Mouse (Mus musculus): ENCODE data around the gene Sbpl.

Sbpl gene

GRCm38 (mm10) chr17:23955174-23955573, at the start of gene Sbpl:
TSS of gene Sbpl (minus strand) at chr17:23955274.
- DNase-seq: no peak

DNA sequence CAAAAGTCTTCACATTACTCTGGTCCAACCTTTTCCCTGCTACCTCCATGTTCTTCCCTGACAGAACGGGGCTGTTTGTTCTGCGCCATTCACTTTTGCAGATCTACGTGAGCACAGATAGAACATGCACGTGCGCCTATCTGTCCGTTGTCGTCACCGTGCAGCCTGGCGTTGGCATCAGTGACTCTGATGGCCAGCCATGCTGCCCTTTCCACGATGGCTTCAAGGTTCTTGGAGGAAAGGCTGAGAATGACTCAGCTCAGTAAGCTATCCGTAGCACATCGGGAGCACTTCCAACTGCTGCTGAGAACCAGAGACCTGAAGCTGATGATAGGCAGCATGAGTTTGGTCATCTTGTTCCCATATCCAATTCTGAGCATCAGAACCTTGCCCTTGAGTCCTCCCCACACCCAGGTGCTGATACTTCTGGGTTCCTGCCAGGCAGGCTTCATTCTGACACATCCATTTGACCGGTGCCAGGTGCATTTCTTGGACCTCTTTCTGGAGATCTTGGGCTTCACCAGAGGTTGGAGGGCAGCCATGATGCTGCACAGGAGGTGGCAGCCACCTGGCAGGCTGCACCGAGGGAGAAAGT, 49.1 kb upstream of the Sbpl start:
- peak; percentile 31 for DNase-seq

DNA sequence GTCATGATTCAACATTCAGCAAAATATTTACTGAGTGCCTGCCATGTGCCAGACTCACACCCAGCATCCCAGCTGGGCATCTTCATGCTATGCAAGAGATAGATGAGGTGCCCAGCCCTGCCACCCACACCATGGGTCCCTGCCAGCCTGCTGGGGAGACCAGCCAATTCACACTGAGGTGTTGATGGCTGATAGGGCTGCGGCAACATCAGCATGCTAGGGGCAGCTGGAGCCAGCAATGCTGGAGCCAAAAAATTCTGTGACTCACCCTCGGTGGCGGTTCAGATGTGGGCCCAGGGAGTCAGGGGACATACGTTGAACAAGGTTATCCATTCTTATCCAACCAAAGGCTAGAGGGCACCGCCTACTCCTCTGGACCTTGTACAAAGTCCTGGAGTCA, 45.3 kb upstream of the Sbpl start:
- no peak for DNase-seq

GRCm38 (mm10) chr17:23998383-23998782, 43.3 kb upstream of the Sbpl start:
- no peak for DNase-seq

- no peak for DNase-seq
Observed at GRCm38 (mm10) chr17:23997901-23998300, 42.8 kb upstream of the Sbpl start, which contains the start of gene Prss22. TSS of gene Prss22 (minus strand) at chr17:23998100.

GRCm38 (mm10) chr17:23995421-23995820, 40.3 kb upstream of the Sbpl start:
- DNase-seq: no peak

- no peak for DNase-seq
Observed at GRCm38 (mm10) chr17:23994667-23995066, 39.6 kb upstream of the Sbpl start.

GRCm38 (mm10) chr17:23993559-23994428, 38.7 kb upstream of the Sbpl start:
- DNase-seq: peak; percentile 78

GRCm38 (mm10) chr17:23992789-23993553, 37.9 kb upstream of the Sbpl start:
- no peak for DNase-seq

DNA sequence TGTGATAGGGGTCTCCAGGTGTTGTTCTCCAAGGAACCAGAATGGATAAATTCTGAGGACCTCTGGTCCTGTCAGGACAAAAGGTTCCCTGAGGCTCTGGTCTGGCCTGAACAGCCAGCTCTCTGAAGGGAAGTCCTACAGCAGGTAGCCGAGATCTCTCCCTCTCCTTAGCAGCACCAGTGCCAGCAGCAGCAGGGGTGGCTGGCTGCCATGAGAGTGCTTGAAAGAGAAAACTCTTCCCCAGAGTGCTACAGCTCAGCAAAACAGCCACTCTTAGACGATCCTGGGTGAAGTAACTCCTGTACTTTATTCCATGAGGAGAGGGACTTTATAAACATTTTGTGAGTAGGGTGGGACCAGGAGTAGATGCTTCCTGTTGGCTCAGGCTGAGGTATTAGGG, 34.7 kb upstream of the Sbpl start:
- DNase-seq: no peak

GRCm38 (mm10) chr17:23984989-23985388, 29.9 kb upstream of the Sbpl start:
- DNase-seq: no peak

GRCm38 (mm10) chr17:23982912-23983311, 27.8 kb upstream of the Sbpl start:
- no peak for DNase-seq

DNA sequence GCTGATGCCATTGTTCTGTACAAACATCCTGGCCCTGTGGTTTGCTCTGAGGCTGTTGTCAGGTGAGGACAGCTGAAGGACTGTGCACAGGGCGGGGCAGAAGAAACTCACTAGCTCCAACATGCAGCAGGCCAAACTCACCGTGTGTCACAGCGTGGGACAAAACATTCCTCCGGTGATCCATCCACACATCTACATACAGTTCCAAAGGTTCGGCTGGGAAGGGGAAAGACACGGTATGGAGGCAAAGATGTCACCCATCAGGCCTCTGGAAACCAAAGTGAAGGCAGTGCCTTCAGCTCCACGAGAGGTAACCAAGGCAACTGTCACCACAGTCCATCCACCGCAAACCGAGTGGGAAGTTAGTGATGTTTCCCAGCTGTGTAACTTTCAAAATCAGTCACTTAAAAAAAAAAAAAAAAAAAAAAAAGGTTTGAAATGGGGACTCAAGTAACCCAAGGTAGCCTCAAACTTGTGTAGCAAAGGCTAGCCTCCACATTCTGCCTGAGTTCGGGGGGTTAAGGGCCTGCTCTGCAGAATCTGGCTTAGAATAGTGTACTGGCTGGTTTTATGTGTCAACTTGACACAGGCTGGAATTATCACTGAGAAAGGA, 25.3 kb upstream of the Sbpl start, which contains the start of gene Prss30:
Gene Prss30 (minus strand): TSS at position 270 of the 613 bp plus-strand sequence.
- DNase-seq: no peak

DNA sequence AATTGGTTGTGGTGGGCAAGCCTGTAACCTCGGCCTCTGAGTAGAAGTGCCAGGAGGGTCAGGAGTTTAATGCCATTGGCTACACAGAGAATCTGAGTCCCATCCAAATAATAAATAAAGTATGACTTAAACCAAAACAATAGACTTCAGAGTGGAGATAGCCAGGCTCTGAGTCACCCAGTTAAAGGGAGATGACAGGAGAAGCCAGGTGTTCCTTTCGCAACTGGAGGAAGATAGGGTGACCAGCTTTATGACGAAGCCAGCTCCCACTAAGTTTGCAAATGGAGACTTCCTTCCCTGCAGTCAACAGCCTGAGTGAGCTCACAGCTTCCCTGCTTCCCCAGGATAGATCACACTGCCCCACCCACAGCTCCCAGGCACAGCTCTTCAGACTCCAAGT, 24.4 kb upstream of the Sbpl start:
- no peak for DNase-seq

- no peak for DNase-seq
Observed at GRCm38 (mm10) chr17:23976665-23977064, 21.6 kb upstream of the Sbpl start.

GRCm38 (mm10) chr17:23971315-23971714, 16.2 kb upstream of the Sbpl start:
- no peak for DNase-seq

DNA sequence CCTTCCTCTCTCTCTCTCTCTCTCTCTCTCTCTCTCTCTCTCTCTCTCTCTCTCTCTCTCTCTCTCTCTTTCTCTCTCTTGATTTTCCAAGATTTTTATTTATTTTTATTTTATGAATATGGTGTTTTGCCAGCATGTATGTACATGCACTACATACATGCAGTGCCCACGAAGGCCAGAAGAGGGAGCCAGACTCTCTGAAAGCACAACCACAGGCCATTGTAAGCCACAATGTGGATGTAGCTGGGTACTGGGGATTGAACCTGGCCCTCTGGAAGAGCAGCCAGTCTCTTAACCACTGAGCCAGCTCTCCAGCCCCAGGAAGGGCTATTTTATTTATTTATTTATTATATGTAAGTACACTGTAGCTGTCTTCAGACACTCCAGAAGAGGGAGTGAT, 14.2 kb upstream of the Sbpl start:
- DNase-seq: peak; percentile 43

DNA sequence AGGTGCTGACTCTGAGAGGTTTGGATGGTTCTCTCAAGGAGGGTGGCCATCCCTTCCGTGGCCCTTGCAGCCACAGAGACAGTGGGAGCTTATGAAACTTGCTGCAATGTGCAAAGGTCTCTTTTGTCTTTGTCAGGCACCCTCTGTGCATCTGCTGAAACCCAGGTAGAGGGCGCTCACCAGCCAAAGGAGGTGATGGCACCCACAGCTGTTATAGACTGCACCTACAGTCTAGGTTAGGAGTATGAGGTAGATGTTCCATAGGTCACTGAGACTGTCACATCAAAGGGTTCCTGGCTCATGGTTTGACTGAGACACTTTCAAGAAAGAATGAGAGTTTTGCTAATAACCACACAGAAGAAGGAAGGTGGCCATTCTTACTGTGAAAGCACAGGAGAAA, 13.7 kb upstream of the Sbpl start:
- DNase-seq: no peak

- DNase-seq: no peak
Observed at GRCm38 (mm10) chr17:23966658-23967401, 11.8 kb upstream of the Sbpl start.

GRCm38 (mm10) chr17:23965805-23966425, 10.8 kb upstream of the Sbpl start:
- peak; percentile 24 for DNase-seq

DNA sequence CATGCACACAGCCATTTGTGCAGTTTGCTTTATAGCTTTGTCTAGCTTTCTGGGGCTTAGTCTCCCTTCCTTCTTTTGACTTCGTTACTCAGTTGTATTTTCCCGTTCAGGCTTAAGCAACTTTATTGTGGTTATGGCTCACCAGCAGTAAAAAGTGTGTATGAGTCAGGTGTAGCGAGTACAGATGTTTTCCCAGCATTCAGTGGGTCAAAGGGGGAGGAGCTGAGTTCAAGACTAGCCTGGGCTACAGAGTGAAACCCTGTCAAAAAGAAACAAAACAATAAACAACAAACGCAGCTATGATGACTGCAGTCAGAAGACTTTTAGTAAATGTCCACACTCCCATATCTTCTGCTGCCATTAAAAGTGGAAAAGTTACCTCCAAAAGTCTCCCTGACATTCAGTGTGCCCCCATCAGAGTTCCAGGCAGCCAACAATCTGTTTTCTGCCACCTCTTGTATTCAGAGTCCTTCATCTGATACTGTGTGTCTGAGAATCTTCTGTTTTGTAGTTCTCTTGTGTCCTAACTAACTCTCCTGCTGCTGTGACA, 6.6 kb upstream of the Sbpl start:
- no peak for DNase-seq
